Mouse (Mus musculus) limb, embryonic 11.5 days (tissue): ENCODE measurements around the gene Fbxo42. TPM values are rescaled to one million over a fixed set of nuclear protein-coding genes. Genes with fewer than 3 reads are reported as not detected.

ENCODE experiments used
- ATAC-seq: fragments of 200-750 bp; cut with Nextera tagmentation; 2 replicates; pipeline ENCODE4 v1.8.0; 2017; ENCODE audit warnings: low read depth; ENCODE audit not compliant: insufficient number of reproducible peaks, low FRiP score, low TSS enrichment
- DNase-seq: peaks from one replicate; pipeline ENCODE4 v3.0.0-alpha.2; 2015; ENCODE audit warnings: low spot score
- H3K27ac ChIP-seq: fragments of 300-500 bp; sonication (generic); replicated peaks from 2 replicates; pipeline ENCODE4 v1.5.1; 2014; ENCODE audit warnings: low read depth, mild to moderate bottlenecking, low read length
- H3K27me3 ChIP-seq: fragments of 300-500 bp; sonication (generic); 2 replicates; pipeline ENCODE4 v1.6.1; 2014; ENCODE audit warnings: mild to moderate bottlenecking, low read length, mixed read lengths; ENCODE audit not compliant: control insufficient read depth, insufficient read depth
- H3K36me3 ChIP-seq: fragments of 300-500 bp; sonication (generic); 2 replicates; pipeline ENCODE4 v1.6.1; 2014; ENCODE audit warnings: mild to moderate bottlenecking, low read length, moderate library complexity, mixed read lengths; ENCODE audit not compliant: control insufficient read depth, insufficient read depth
- H3K4me1 ChIP-seq: fragments of 300-500 bp; sonication (generic); 2 replicates; pipeline ENCODE4 v1.6.1; 2014; ENCODE audit warnings: low read length, mixed read lengths; ENCODE audit not compliant: control insufficient read depth, insufficient read depth
- H3K4me2 ChIP-seq: fragments of 300-500 bp; sonication (generic); 2 replicates; pipeline ENCODE4 v1.6.1; 2014; ENCODE audit warnings: low read depth, mild to moderate bottlenecking, moderate library complexity; ENCODE audit not compliant: severe bottlenecking
- H3K4me3 ChIP-seq: fragments of 300-500 bp; sonication (generic); 2 replicates; pipeline ENCODE4 v1.5.1; 2014; ENCODE audit warnings: low read depth, low read length
- H3K9ac ChIP-seq: fragments of 300-500 bp; sonication (generic); 2 replicates; pipeline ENCODE4 v1.6.1; 2014; ENCODE audit warnings: mild to moderate bottlenecking, low read length
- H3K9me3 ChIP-seq: fragments of 300-500 bp; sonication (generic); 2 replicates; pipeline ENCODE4 v1.6.1; 2016; ENCODE audit warnings: low read length; ENCODE audit not compliant: control insufficient read depth
- WGBS: fragments of 180-500 bp; shearing (Covaris S2); extraction: QIAGEN DNeasy Blood & Tissue Kit; methylation state at CpG from one replicate; pipeline ENCODE4 v1.1.7; 2014; 5-methylcytosine and 5-hydroxymethylcytosine counted together
- polyA plus RNA-seq: library from polyadenylated mRNA; unstranded; fragments of >200 nt; fragmentation: Nextera tagmentation; extraction: Ambion mirVana; gene quantifications from 2 replicates; pipeline ENCODE4 v1.2.1, GENCODE M21; 2014

Fbxo42 gene
- polyA plus RNA-seq, 1 experiment from 2014 or later = 30.4 TPM

GRCm38 (mm10) chr4:141172121-141172520 lies 24.4 kb downstream of the Fbxo42 start:
- H3K4me3 ChIP-seq = no peak overlapping the region
- DNase-seq = no peak
- H3K9ac ChIP-seq = no peak overlapping the region
- no peak for ATAC-seq
- H3K27me3 ChIP-seq = no peaks in the 10 kb centered on the region
- H3K36me3 ChIP-seq = peaks cover 5% of the 10 kb centered on the region; the same call in 1 of the 2 replicates
- no peaks in the 10 kb centered on the region for H3K9me3 ChIP-seq
- no peak overlapping the region for H3K4me2 ChIP-seq
- H3K4me1 ChIP-seq = no peaks in the 10 kb centered on the region
- WGBS = 92% methylated on average over 8 of the region's 8 CpGs
- H3K27ac ChIP-seq = no peak overlapping the region

- 76% methylated on average over 5 of the region's 5 CpGs for WGBS
- peaks cover 7% of the 10 kb centered on the region; the same call in 1 of the 2 replicates for H3K36me3 ChIP-seq
These were observed 28.1 kb downstream of the Fbxo42 start for GRCm38 (mm10) chr4:141175783-141176182.

DNA sequence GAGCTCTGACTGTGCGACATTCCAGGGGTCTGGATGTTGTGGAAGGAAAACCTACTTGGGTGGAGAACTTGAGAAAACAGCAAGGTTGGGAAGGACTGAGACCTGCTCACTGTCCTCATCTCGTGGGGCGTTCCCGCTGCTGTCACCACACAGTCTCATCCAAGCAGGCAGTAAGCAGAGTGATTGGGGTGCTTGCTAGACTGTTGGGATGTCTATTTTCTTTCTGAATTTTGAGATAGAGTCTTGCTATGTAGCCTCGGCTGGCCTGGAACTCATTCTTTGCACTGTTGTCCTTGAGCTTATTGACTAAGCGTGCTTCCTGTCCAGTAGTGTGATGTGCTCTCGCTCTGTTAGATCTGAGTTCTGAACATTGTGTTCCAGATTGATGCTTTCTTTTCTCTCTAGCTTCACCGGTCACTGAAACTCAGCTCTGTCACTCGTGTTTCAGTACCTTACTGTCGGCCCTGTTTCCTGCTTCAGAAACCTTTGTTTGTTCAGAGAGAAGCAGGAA lies 28.7 kb downstream of the Fbxo42 start:
- Histone ChIP-seq H3K27me3 (no peaks in the 10 kb centered on the region), H3K9me3 (no peaks in the 10 kb centered on the region), H3K9ac (no peak overlapping the region), H3K36me3 (peaks cover 6% of the 10 kb centered on the region; the same call in 1 of the 2 replicates), H3K4me2 (no peak overlapping the region), H3K27ac (no peak overlapping the region), H3K4me1 (no peaks in the 10 kb centered on the region), H3K4me3 (no peak overlapping the region)
- ATAC-seq = no peak
- 89% methylated on average over 10 of the region's 10 CpGs for WGBS
- DNase-seq = no peak

More at GRCm38 (mm10) chr4:141175783-141176182, 28.1 kb downstream of the Fbxo42 start:
- no peaks in the 10 kb centered on the region for H3K9me3 ChIP-seq
- H3K4me3 ChIP-seq = no peak overlapping the region
- no peak overlapping the region for H3K4me2 ChIP-seq
- ATAC-seq (no peak), DNase-seq (no peak)
- no peak overlapping the region for H3K27ac ChIP-seq
- no peaks in the 10 kb centered on the region for H3K27me3 ChIP-seq
- no peaks in the 10 kb centered on the region for H3K4me1 ChIP-seq
- H3K9ac ChIP-seq = no peak overlapping the region

GRCm38 (mm10) chr4:141178500-141178899 lies 30.8 kb downstream of the Fbxo42 start:
- DNase-seq = no peak
- H3K4me1 ChIP-seq = no peaks in the 10 kb centered on the region
- no peak overlapping the region for H3K27ac ChIP-seq
- H3K9ac ChIP-seq = no peak overlapping the region
- no peak overlapping the region for H3K4me2 ChIP-seq
- ATAC-seq = no peak
- peaks cover 3% of the 10 kb centered on the region; the same call in 1 of the 2 replicates for H3K36me3 ChIP-seq
- H3K4me3 ChIP-seq = no peak overlapping the region
- 90% methylated on average over 4 of the region's 4 CpGs for WGBS
- no peaks in the 10 kb centered on the region for H3K9me3 ChIP-seq
- H3K27me3 ChIP-seq = no peaks in the 10 kb centered on the region

- Histone ChIP-seq H3K27me3 (no peaks in the 10 kb centered on the region), H3K4me3 (no peak overlapping the region), H3K9ac (no peak overlapping the region), H3K9me3 (no peaks in the 10 kb centered on the region), H3K27ac (no peak overlapping the region), H3K4me1 (no peaks in the 10 kb centered on the region), H3K36me3 (peaks cover 3% of the 10 kb centered on the region; the same call in 1 of the 2 replicates), H3K4me2 (no peak overlapping the region)
- WGBS = 92% methylated on average over 8 of the region's 8 CpGs
- ATAC-seq = no peak
- DNase-seq = no peak
These were observed 33.1 kb downstream of the Fbxo42 start for GRCm38 (mm10) chr4:141180831-141181230.

DNA sequence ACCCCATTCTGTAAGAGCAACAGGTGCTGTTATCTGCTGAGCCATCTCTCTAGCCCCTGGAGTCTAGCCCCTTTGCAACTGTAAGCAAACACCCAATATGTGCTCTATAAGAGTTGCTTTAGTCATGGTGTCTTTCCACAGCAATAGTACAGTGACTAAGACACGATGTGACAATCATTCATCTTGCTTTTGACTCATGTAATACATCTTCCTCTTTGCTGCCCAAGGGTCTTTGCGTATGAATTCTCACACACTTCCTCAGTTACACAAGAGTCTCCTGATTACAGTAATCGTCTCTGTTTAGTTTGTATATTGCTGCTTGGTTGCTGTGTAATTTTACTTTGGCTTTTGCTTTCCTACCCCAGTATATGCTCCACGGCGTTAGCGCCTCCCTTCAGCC lies 34.3 kb downstream of the Fbxo42 start:
- no peaks in the 10 kb centered on the region for H3K27me3 ChIP-seq
- no peaks in the 10 kb centered on the region for H3K9me3 ChIP-seq
- H3K36me3 ChIP-seq = peaks cover 3% of the 10 kb centered on the region; the same call in 1 of the 2 replicates
- no peak overlapping the region for H3K4me2 ChIP-seq
- no peak for ATAC-seq
- no peak overlapping the region for H3K27ac ChIP-seq
- H3K9ac ChIP-seq = no peak overlapping the region
- H3K4me3 ChIP-seq = no peak overlapping the region
- 95% methylated on average over 6 of the region's 6 CpGs for WGBS
- peaks cover 10% of the 10 kb centered on the region; the same call in 1 of the 2 replicates for H3K4me1 ChIP-seq
- DNase-seq = no peak

- no peak overlapping the region for H3K9ac ChIP-seq
- H3K27ac ChIP-seq = no peak overlapping the region
- ATAC-seq = no peak
- no peaks in the 10 kb centered on the region for H3K27me3 ChIP-seq
- no peak overlapping the region for H3K4me2 ChIP-seq
- H3K9me3 ChIP-seq = no peaks in the 10 kb centered on the region
- DNase-seq = no peak
- H3K36me3 ChIP-seq = no peaks in the 10 kb centered on the region; the same call in 1 of the 2 replicates
- H3K4me3 ChIP-seq = no peak overlapping the region
- H3K4me1 ChIP-seq = peaks cover 13% of the 10 kb centered on the region; the same call in 1 of the 2 replicates
- WGBS = 97% methylated on average over 2 of the region's 2 CpGs
These were observed 36.2 kb downstream of the Fbxo42 start for GRCm38 (mm10) chr4:141183932-141184331.

DNA sequence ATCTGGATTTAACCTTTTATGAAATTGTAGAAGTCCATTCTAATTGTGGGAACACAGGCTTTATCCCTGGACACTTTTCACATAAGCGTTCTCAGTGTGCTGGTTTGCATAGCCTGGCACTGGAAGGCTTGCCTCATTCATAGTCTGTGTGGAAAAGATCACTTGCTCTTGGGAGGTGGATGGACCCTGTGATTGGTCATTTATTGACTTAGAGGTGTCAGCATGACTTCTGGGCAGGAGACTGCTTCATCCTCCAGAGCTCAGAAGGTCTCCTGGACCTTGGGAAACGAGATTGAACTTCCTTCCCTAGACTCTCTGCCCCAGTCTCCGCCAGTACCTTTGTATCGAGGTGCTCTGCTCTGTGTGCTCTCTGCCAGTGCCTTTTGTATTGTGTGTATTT lies 36.7 kb downstream of the Fbxo42 start:
- no peak overlapping the region for H3K9ac ChIP-seq
- ATAC-seq = no peak
- no peaks in the 10 kb centered on the region for H3K27me3 ChIP-seq
- H3K4me1 ChIP-seq = peaks cover 13% of the 10 kb centered on the region; the same call in 1 of the 2 replicates
- H3K9me3 ChIP-seq = no peaks in the 10 kb centered on the region
- H3K4me3 ChIP-seq = no peak overlapping the region
- DNase-seq = no peak
- no peak overlapping the region for H3K27ac ChIP-seq
- H3K36me3 ChIP-seq = no peaks in the 10 kb centered on the region; the same call in 1 of the 2 replicates
- no peak overlapping the region for H3K4me2 ChIP-seq
- WGBS = 93% methylated on average over 4 of the region's 4 CpGs
